Mouse (Mus musculus): ENCODE measurements at regions not wholly inside any gene's neighbourhood (a gene's known extent, or its start where the extent isn't known, plus 50 kb on each side); places are given as distances from the start of the nearest gene placed in this dataset.

DNA sequence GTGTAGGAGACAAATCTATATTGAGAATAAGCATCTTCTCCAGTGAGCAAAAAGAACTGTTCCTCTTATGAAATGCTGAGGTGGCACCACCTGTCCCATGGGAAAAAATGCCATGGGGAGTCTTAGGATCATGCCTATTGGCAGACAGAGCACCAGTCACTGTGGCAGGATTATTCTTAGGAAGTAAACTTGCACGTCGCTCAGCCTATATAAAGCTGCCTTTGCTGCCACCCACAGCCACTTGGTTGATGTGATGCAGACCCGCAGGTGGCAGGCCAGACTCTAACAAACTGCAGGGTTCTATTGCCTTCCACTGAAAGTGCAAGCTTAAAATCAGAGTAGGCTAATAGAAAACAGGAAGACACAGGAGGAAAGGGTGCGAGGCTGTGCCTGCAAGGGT, 126.7 kb downstream of the Gm826 start:
- no peak for DNase-seq (ENCODE audit: low spot score in 2 of 2)

DNA sequence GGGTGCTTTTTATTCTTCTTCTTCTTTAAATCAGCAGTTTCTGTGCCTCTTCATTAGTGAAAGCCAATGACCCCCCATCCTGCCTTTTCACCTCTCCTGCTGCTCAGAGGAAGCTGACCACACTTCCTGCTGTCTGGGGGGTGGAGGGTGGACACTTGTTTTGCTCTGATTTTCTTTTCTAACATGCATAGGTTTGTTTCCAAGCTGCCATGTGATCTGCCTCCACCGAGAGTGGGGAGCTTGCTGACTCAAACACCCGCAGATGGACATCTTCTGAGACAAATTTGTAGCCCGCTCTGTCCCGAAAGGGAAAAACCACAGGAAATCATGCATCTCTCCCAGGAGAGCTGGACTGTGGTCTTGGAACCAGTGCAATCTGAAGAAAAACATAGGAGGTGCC, 141.3 kb downstream of the Gm826 start:
- DNase-seq (ENCODE audit: low spot score in 2 of 2): no peak

GRCm38 (mm10) chr2:160186106-160186505, 147.9 kb downstream of the Gm826 start:
- no peak for DNase-seq (ENCODE audit: low spot score in 2 of 2)

- no peak for DNase-seq (ENCODE audit: low spot score in 2 of 2)
These were observed 162.9 kb downstream of the Gm826 start for GRCm38 (mm10) chr2:160170975-160171515.

DNA sequence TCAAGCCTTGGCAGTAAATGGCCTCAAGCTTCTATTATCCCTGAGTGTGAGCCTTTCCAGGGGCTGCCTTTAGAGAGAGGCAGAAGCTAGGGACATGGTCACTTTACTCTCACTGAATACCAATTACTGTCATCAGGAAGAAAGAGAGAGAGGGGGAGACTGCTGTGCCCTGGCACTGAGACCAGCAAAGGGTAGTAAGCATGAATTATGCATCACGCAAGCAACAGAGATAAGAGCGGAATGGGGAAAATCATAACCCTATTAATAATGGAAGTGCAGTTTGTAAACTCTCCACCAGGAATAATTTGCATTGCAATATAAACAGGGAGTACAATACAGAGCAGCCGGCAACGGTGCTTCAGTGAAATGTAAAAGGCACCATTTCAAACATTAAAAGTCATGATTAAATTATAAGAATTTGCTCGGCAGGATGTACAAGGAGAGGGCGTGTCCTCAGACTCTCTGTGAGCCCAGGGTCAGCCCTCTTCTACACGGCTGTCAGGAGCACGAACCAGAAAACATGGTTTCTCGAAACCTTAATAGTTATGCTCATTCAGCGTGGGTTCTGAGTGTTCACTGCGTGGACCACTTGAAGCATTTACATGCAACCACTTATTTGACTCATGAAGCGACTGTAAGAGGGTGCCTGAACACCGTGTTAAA, 175.2 kb downstream of the Gm826 start:
- no peak for DNase-seq (ENCODE audit: low spot score in 2 of 2)

DNA sequence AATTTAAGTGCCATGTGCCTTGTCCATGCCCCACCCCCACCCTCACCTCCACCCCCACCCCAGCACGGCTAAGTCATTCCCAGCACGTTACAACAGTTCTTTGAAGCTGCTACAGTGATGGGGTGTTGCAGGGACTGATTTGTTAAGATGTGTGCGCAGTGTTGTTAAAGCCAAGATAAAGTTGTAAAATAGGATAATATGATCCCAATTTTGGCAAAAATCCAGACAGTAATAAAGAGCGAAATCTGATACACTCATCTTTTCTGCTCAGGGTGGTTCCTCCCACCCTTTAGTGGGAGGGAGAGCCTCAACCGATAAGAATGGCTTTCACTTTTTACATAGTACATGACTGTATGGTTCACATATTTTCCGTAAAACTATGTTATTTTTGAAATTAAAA, 180.2 kb downstream of the Gm826 start:
- no peak for DNase-seq (ENCODE audit: low spot score in 2 of 2)

DNA sequence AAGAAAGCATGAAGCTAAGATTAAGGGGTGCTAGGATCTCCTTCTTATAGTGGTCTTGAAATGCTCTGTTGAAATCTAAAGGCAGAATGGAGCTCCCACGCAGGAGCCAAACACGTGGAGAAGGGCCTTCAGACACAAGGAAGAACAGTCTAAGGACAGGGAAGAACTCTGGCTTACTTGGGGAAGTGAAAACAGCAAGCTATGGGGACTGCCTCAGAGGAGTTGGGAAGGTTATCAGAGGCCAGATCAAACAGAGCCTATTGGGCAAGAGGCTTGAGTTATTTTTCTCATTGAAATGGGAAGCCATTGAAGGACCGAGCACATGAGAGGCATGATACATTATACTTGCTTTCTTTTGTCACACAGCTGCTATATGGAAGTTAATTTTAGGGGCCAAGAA, 181.9 kb downstream of the Gm826 start:
- peak in 1 of 2 experiments; percentile 8 for DNase-seq (ENCODE audit: low spot score in 2 of 2)

DNA sequence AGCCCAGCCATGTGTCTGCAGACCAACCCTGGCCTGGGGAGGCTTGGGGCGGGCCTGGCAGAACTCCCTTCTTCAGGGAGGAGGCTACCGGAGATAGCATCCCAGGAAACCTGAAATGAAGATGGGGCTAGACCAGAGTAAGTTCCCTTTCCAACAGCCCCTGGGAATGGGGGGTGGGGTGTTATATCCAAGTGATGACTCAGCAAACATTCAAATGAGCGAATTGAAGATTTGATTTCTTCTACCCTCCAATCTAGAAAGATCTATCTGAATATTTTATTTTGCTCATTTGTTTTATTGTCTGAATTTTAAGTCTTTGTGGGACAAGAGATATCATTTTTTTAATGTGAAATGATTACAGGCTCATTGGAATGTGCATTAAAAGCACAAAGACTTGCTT, 185.0 kb downstream of the Gm826 start:
- no peak for DNase-seq (ENCODE audit: low spot score in 2 of 2)

DNA sequence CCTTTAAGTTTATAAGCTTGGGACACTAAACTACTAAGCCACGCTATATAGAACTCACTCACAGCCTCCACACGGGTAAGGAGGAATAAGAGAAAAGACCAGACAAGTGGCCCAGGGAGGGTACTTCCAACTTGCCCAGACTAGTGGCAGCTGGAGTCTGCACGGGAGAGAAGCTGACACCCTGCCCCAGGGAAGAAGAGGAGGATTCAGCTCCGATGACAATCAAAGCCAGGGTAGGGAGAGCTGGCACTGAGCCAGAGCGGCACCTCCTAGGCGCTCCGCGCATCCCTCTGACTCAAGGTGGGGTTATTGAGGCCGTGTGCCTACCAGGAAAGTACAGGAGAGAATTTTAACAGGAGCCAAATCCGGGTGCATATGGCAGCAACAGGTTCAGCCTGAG, 185.4 kb downstream of the Gm826 start:
- DNase-seq (ENCODE audit: low spot score in 2 of 2): no peak

- DNase-seq (ENCODE audit: low spot score in 2 of 2): no peak
These were observed 185.9 kb downstream of the Gm826 start for GRCm38 (mm10) chr2:160148031-160148430.

DNA sequence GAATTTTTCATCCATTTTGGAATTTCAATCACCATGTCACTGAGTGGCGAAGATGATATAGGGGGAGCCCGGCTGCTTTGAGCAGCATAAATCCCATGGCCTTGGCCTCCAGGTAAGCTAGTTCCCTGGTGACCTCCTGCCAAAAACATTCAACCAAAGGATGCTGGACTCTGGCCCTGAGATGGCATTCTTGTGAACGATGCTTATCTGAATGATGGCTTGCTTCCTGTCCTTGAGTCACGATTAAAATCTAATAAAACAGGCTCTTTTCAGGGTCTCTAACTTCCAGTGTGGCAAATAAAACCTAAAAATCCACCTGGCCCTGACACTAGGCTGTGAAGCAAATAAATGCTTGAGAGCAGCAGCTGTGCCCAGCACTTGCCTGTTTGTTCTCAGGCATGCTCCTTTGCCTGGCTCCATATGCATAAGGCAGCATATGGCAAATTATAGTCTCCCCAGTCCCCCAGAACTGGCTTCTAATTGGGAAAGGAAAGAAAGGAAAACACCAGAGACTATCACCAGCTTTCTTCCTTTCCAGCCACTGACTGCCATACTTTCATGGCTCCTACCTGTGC, 193.7 kb downstream of the Gm826 start:
- no peak for DNase-seq (ENCODE audit: low spot score in 2 of 2)

DNA sequence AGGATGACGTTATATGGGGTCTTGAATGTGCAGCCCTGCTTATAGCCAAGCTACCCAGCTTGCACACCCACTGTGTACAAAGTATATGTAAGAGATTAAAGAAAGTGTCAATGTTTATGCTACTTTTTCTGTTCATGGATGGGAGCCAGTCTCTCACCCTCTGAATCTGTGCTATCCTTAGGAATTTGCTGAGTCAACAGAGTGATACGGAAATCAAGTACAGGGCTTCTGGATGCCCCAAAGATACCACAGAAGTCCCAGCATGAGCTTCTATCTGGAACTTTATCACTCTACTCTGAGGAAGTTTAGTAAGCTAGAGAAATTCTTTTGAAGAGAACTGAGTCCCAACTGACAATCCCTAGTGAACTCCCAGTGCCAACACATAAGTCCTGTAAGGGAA, 195.9 kb downstream of the Gm826 start:
- DNase-seq (ENCODE audit: low spot score in 2 of 2): no peak

GRCm38 (mm10) chr2:160131797-160132196, 202.2 kb downstream of the Gm826 start:
- no peak for DNase-seq (ENCODE audit: low spot score in 2 of 2)

DNA sequence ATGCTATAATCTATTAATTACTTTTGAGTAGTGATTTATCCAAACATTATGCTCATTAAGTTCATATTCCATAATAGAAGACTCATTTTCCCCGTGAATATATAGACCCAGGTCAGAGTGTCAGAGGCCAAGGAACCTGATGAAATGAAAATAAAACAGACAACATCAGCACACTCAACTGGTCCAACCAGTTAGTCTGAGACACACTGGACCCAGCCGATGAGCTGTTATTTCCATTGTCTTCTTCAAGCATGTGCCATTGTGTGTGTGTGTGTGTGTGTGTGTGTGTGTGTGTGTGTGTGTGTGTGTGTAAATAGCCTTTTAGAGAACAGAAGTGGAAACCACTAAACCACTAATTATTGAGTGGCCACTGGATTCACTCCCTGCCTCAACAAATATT, 202.6 kb downstream of the Gm826 start:
- DNase-seq (ENCODE audit: low spot score in 2 of 2): no peak

DNA sequence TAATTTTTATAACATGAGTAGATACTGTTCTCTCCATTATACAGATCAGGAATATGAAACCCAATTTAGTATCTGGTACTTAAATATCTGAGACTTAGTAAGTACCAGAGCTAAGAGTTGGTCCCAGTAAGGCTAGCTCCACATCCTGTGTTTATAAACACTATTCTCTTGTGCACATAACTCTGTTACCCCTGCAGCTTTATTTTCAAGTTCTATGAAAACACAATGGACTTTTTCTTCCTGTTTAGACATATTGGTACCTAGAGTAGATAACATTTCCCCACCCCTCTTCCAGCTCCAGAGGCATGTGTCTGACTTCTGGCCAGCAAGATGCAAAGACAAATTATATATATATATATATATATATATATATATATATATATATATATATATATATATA, 216.8 kb downstream of the Gm826 start:
- DNase-seq (ENCODE audit: low spot score in 2 of 2): no peak

DNA sequence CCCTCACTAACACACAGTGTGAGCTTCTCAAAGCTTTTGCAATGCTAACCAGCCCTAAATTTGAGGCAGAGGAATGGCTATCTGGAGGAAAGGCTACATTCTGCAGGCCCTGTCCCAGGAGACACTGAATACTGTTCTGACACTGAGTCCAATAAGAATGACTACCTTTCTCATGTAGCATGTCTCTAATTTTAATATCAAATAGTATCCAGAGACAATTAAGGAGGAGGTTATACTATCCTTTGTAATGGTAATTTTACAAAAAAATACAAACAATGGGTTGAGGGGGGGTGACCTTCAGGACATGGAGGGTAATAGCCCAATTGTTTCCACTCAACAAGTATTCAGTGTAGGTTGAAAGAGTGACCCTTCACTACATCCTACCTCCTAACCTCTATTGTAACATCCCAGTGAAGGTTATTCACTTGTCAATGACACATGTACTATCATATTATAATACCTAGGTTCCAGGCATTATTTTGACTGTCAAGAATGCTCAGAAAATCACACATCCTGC, 222.7 kb downstream of the Gm826 start:
- DNase-seq (ENCODE audit: low spot score in 2 of 2): no peak

- no peak for DNase-seq (ENCODE audit: low spot score in 2 of 2)
These were observed 240.9 kb downstream of the Gm826 start for GRCm38 (mm10) chr2:160093078-160093477.

DNA sequence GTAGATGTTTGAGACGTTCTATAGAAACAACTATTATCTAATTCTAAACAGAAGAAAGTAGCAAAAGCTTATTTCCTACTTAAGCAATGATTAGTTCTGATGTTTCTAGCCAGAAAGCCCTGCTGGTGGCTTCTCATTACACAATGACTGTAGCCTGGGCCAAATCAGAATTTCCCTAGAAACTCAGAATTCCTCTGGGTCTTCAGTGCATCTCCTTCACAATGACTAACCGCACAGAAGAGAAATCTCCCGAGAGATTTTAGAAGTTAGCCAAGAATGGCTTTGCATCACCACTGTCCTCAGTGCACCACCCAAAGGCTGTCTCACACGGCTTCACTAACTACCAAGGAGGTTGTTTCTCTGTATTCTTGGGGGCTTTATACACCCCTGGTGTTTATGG, 248.0 kb downstream of the Gm826 start:
- no peak for DNase-seq (ENCODE audit: low spot score in 2 of 2)

DNA sequence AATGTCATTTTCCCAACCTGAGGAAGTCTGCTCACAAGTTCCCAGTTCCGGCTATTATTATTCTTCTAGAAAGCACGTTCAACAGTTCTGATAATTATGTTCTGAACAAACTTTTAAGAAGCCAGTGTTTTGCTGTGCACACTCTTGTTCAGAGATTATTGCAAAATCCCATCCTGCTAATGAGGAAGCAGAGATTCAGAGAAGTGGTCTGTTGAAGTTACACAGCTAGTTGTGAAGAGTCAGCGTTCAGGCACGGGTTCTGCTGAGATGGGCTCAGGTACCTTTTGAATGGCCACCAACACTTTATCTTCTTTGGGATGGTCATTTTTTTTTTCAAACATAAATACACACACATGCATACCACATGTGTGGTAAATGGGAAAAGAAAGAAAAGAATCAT, 250.3 kb downstream of the Gm826 start:
- no peak for DNase-seq (ENCODE audit: low spot score in 2 of 2)

DNA sequence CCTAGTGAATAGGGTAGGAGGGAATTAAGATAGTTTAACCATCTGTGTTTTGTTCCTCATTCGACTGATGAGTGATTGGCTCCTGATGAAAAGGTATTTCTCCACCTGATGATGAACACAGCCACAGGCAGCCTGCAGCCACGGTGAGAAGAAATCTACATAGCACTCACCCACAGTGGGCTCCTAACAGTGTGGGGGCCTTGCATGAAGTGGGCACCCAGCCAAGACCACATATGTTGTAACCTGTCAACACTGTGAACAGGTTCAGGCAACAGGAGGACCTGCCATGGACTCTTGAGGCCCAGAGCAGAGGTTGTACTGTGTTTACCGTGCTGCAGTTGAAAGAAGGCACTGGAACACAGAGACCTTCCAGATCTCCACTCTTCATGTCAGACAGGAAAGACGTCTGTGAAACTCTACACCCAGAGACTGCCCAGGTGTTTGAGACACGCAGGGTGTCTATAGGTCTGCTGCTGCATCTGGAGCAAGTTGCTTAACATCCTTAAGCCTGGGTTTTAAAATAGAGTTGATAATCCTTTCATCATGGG, 251.8 kb downstream of the Gm826 start:
- no peak for DNase-seq (ENCODE audit: low spot score in 2 of 2)

DNA sequence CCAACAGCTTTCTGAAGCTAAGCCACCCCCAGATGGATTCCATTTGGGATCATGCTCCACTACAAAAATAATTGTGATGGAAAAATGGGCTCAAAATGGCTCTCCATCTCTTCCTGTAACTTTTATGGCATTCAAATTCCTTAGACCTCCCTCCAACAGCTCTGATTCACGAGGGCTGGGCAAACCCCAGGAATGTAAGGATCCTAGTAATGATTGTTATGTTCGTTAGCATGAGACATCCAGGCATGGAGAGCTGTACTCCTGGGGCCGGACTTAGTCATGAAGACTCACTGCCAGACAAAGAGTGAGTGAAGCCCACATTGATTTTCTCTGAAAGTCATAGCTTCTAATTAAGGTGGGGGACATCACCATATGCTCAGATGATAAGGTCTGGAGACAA, 258.3 kb downstream of the Gm826 start:
- DNase-seq (ENCODE audit: low spot score in 2 of 2): no peak

DNA sequence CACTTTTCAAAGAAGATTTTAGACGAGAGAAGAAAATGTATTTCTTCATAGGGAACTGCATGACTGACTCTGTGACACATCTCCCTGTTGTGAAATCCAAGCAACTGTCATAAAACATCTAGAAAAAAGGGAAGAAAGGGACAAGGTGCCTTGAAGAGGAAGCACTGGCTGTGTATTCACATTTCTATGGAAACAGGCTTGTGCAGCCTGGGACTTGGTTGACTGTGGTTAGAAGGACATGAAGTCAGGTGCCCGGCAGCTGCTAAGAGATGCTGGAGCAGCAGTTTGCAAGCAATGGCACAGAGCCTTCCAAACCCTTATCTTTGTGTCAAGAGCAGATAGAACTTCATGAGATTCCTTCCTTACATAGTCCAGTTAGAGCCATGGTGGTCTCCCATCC, 263.5 kb downstream of the Gm826 start:
- no peak for DNase-seq (ENCODE audit: low spot score in 2 of 2)

DNA sequence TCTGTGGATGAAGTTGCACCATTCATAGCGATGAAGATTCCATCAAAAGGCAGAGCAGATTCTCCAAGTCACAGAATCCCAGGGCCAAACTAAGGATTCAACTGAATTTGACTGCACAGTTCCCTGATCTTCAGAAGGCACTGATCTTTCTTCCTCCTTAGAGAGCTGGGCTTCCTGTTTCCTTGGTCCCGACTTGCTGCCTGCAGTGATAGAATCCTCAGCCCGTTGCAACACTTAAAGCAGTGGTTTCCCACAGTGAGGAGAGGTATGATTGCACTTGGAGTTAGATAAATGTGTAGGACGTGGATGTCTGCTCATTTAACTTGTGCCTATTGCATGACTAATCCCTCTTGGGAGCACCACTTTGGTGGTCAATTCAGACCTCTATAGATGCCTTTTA, 265.2 kb downstream of the Gm826 start:
- no peak for DNase-seq (ENCODE audit: low spot score in 2 of 2)

All from layer of hippocampus, postnatal 14 days (tissue).